Mouse (Mus musculus) naive thymus-derived CD4-positive, alpha-beta T cell, adult 2 months (primary cell): Measurements from ENCODE around the gene Rims4.

Experiments
- DNase-seq: peaks from one replicate; pipeline ENCODE4 v3.0.0-alpha.2; 2011; ENCODE audit warnings: low read depth

Rims4 gene

DNA sequence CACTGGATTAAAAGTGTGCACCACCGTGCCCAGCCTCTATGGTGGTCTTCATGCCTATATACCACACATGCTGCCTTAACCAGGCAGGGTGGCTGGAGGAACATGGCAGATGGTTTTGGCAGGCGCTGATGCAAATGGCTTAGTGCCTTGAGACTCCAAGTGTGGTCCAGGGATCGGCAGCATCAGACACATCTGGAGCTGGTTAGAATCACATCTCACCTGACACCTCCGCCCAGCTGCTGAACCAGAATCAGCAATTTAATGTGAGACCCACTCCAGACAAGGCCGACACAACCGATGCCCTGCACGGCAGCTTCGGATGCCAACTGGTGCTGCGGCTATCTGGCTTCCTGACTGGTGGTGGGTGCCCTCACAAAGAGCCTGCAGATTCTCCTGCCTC lies 52.4 kb downstream of the Rims4 start:
- no peak for DNase-seq

DNA sequence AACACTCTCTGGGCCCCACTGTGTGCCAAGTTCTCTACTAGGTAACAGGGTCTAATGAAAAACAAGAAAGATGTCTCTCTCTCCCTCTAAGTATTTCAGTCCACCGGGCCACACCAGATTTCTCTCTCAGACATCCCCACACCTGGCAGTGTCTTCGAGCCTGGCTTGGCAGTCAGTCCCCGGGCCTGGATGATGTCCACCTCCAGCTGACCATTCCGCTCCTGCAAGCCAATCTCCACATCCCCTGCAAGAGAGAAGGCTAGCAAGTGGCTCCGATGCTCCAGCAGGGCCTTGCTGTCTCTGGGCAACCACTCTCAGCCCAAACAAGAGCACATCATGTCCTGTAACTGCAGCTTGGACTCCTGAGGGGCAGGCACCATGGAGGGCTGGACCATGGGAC lies 53.2 kb downstream of the Rims4 start:
- no peak for DNase-seq

DNA sequence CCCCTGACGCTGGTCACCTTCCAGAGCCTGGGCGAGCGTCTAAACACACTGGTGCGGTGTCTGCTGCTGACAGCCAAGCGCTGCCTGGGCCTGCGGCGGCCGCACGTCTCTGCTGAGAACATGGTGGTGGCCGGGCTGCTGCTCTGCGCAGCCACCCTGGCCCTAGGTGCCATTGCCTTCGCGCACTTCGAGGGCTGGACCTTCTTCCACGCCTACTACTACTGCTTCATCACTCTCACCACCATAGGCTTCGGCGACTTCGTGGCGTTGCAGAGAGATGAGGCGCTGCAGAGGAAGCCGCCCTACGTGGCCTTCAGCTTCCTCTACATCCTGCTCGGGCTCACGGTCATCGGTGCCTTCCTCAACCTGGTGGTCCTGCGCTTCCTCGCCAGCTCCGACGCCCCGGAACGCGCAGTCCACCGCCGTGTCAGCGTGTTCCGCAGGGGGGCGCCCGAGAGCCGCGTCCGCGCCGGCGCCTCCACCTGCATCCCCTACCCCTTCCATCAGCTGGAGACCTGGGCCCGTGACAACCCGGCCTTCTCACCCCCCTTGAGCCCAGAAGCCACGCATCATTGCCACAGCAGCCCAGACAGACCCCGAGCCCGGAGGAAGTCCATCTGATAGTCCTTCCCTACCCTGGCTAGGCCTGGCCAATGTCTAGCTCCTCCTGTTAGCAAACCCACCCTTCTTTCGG lies 60.1 kb downstream of the Rims4 start:
- no peak for DNase-seq

DNA sequence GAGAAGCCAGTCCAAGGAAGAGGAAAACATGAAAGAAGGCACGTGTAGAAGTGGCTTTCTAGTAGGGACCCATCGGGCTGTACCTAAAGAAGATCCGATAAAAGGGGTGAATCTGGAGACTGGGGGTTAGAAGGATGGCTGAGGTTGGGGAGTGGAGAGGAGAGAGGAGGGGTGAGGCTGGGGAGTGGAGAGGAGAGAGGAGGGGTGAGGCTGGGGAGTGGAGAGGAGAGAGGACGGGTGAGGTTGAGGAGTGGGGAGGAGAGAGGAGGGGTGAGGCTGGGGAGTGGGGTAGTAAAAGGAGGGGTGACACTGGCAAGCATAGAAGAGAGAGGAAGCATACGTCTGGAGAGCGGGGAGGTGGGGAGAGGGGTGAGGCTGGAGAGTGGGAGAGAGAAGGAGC lies 61.2 kb downstream of the Rims4 start:
- DNase-seq = no peak

DNA sequence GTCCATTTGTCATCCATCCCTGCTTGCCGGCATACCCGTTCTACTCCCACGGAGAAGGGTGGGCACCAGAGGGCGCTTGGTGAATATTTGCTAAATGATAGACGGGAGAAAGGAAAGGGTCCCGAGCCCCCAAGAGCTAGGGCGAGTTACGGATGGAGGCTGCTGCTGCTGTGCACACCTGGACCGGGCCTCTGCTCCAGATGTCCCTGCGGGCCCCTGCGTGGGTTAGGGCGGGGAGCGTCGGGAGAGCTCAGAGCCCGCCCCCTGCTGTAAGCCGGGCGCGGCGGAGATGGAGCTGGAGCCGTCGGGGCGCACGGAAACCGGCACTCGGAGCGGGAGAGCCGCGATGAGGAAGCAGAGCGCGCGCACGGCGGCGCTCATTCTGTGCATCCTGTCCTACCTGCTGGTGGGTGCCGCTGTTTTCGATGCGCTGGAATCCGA lies 65.0 kb downstream of the Rims4 start, which contains the start of gene Kcnk15:
Gene Kcnk15 (plus strand): TSS at position 191 of the 441 bp plus-strand sequence.
- DNase-seq = no peak

DNA sequence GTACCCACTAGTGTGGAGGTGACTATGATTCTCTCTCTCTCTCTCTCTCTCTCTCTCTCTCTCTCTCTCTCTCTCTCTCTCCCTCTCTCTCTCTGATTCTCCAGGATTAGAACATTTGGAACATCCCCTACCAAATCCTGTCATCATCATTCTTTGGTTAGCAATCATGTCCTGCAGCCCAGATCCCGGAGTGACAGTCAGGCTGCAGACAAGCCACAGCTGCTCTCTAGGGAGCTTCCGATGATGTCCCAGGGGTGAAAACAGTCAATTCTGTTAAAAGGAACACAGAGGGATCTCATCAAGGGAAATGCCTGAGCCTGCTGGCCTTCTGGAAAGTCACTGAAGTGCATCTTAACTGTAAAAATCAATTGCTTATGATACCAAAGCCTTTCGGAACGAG lies 76.4 kb downstream of the Rims4 start:
- DNase-seq = no peak

DNA sequence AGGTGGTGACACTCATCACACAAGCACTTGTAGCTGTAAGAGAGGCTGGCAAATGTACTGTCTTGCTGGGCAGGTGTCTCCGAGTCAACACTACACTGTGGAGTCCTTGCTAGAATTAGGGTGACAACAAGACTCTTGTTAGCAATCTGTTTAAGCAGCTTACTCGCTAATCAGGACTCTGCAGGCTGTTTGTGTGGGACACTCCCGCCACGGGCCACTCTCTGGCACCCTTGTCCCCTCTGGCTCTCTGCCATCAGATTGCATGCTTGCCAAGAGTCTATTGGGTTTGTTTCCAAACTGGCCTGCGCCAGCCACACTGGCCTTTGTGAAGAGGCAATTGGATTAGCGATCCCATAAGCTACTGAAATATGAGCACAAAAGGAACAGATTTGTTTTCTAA lies 79.0 kb downstream of the Rims4 start:
- no peak for DNase-seq

DNA sequence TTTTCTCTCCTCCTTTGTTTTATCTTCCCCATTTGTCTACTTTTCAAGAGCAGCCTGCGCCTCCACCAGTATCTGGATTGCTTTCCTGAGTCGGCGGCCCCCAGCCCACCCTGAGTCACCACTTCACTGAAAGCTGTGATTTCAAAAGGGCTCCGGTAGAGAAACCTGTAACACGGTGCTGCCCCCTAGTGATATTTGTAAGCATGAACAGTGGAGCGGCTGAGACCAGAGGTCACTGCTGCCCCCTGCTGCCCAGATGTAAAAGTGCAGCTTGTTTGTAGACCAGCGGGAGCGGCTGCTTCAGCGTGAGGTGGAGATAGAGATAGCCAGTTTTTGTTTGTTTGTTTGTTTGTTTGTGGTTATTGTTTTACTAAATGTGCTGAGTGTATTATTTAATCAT lies 80.4 kb downstream of the Rims4 start:
- DNase-seq = peak; percentile 88

DNA sequence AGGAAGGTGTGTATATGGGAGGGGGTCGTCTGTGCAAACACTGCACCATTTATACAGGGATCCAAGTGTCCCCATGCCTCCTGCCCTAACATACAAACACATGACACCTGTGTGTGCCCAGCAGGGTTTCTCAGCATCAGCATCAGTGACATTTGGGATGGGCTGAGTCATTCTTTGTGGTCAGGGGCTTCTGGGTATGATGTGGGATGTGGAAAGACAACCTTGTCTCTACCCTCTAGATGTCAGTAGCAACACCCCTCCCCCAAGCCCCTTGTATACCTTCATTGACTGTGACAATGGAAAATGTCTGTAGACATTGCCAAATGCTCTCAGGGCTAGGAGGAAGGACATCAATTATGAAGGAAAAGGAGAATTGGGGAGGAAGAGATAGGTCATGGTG lies 87.3 kb downstream of the Rims4 start:
- no peak for DNase-seq

DNA sequence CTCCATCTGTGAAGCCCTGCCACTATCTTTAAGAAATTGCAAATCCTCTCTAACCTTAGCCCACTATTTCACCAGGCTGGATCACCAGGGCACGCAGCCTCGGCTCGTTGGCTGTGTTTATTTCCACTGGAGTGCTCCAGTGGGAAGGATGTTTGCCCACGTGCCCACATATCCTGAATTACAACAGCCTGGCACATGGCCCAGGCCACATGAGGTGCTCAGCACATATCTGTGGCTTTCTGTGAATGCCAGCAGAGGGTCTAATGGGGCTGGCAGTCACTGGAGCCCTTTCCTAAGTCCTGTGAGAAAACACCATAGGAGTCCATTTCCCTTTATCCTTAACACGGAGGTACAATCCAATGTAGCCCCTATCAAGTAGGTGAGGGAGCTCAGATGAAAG lies 92.0 kb downstream of the Rims4 start:
- DNase-seq = no peak

DNA sequence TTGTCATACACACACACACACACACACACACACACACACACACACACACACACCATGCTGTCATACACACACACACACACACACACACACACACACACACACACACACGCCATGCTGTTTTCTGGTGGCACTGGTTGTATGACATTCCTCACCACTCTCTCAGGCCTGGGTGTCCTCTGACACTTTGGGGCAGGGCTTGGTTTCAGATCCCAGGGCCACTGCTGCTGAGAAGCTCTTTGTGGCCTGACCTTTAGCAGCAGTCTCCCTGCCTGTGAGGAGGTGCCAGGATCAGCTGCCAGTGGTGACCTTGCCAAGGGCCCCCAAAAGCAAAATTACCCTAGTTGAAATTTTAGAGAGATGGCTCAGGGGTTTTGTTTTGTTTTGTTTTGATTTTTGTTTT lies 92.6 kb downstream of the Rims4 start:
- no peak for DNase-seq

DNA sequence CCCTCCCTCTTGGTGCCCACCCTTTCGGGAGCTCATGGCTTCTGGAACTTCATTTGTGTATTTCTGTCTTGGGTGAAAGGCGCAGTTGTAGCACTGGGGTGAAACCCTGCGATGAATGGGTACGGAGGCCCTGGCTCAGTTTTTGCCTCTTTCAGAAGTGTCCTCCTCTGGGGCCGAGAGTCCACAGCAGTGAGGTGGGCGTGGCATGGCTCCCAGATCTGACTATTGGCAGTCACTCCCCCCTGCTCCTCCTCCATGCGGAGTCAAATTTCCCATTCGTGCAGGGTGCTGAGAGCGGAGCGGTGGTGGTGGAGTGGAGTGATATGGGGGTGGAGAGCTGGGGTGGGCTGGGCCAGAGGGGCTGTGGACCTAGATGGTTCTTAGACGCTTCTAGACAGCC lies 94.7 kb downstream of the Rims4 start:
- DNase-seq = no peak

DNA sequence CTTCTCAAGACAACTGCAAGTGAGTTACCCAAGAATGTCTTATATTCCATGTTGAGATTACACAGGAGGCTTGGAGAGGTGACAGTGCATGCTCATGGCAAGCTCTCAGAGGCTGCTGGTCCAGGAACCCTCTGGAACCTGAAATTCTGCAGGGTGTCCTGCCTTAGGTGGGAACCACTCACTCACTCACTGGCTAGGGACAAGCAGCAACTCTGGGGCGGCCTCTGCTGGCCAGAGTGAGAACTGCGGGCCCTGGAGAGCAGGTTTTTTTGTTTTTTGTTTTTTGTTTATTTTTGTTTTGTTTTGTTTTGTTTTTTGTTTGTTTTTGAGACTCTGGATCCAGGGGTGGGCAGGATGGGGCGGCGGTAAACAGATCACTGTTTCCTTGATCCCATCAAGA lies 95.2 kb downstream of the Rims4 start:
- DNase-seq = peak; percentile 53

DNA sequence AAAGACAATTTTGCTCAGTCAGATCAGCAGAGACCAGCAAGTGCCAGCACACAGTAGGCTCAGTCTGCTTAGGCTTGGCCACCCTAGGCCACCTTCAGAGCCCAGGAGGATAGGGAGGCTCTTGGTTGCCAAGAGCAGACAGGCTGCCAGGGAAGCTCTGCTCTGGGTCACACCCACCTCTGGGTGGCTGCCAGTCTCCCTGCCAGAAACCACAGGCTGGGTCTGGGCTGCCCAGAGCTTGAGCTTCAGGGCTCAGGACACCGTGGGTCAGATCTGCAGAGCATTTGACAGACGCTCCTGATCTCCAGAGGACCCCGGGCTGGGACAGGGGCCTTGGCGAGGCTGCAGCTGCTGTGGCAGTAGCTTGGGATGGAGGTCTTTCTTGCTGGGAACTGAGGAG lies 97.9 kb downstream of the Rims4 start, which contains the start of gene Ccn5:
Gene Ccn5 (plus strand): TSS at position 255 of the 400 bp plus-strand sequence.
- DNase-seq = no peak

DNA sequence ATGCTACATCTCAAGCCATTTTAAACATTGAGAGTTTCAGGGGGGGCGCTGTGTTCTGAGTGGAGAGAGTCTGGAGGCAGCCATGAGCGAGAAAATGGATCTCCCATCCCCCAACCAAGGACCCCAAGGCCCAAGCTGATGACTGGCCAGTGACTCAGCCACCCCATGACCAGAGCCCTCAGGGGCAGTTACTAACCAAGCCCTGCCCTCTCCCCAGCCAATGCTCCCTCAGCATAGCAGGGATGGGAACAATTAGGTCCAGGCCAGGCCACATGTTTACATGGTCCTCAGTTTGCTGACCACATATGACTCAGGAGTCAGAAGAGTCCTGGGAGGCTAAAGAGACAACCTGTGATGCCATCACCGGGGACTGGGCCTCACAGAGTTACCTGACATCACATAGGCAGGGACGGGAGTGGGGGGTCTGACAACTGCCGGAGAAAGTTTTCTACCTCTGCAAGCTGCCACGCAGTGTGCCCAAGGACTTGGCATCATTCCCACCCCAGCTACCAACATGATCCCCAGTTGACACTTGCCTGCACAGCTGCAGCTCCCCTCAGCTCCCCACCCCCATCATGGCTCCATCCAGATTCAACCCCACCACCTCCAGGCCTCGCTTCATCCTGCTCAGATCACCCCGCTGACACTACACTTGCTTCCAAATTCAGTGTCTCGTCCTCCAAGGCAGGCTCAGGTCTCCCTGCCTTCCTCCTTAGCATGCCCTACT lies 103.6 kb downstream of the Rims4 start:
- DNase-seq = no peak

DNA sequence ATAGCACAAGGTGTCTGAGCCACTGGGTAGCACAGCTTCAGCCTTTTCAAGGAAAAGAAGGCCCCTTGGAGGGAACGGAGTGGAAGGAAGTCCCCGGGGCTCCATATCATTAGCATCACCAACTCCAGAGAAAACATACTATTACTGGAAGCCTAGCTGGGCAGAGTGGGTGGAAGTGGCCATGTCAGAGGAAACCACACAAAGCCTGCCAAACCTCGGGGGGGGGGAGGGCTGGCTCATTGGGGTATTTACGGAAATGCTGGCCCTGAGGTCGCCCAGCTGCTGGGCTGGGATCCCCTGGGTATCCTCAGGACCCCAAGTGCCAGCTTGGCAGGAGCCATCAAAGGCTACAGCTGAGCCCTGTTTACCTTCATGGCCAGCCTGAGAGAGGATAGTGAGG lies 105.4 kb downstream of the Rims4 start:
- DNase-seq = no peak
